Mouse (Mus musculus) neutrophil, adult 83 days (primary cell): ENCODE results near the gene Eps8l2. TPM values are rescaled to one million over a fixed set of nuclear protein-coding genes. Genes with fewer than 3 reads are reported as not detected.

ENCODE experiments used
- total RNA-seq, 2 experiments: library from RNA; stranded (reverse); gene quantifications; one replicate each; pipeline ENCODE4 v1.2.4; 2023

The Eps8l2 gene
- total RNA-seq = under 1 TPM; 0.26 to 0.60 TPM

GRCm38 (mm10) chr7:141338576-141339131 lies at the start of gene Eps8l2:
TSS of gene Eps8l2 (plus strand) at chr7:141338880.

GRCm38 (mm10) chr7:141291921-141292582 lies 46.6 kb upstream of the Eps8l2 start, which contains the start of gene Drd4:
TSS of gene Drd4 (plus strand) at chr7:141292006.

GRCm38 (mm10) chr7:141327469-141328372 lies 11.0 kb upstream of the Eps8l2 start, which contains the start of the genes Deaf1 and Tmem80:
TSS of gene Deaf1 (minus strand) at chr7:141327690.
TSS of gene Tmem80 (plus strand) at chr7:141327739.

GRCm38 (mm10) chr7:141391625-141392551 lies 53.2 kb downstream of the Eps8l2 start, which contains the start of gene Taldo1:
TSS of gene Taldo1 (plus strand) at chr7:141392199.

Other genes with a start within 250 kb of the Eps8l2 start
- 1 to 10 TPM; 5.3 to 6.2 TPM for gene Sigirr, start 238.3 kb upstream of the Eps8l2 start, total RNA-seq
- gene Ano9, start 221.1 kb upstream of the Eps8l2 start, total RNA-seq = not detected
- gene Ptdss2, start 216.5 kb upstream of the Eps8l2 start, total RNA-seq = 10 to 100 TPM; 20.7 to 23.3 TPM
- gene Rnh1, start 166.0 kb upstream of the Eps8l2 start, total RNA-seq = 10 to 100 TPM; 83.3 to 88.8 TPM
- gene Hras, start 144.9 kb upstream of the Eps8l2 start, total RNA-seq = 10 to 100 TPM; 25.7 to 32.3 TPM
- gene Lrrc56, start 144.7 kb upstream of the Eps8l2 start, total RNA-seq = 1 to 10 TPM; 3.9 to 6.0 TPM
- not detected for gene Lmntd2, start 124.8 kb upstream of the Eps8l2 start, total RNA-seq
- 1 to 10 TPM; 4.7 to 7.6 TPM for gene Rassf7, start 123.0 kb upstream of the Eps8l2 start, total RNA-seq
- 10 to 100 TPM; 70.9 to 73.3 TPM for gene Phrf1, start 110.1 kb upstream of the Eps8l2 start, total RNA-seq
- 10 to 100 TPM; 36.2 to 42.0 TPM for gene Irf7, start 72.4 kb upstream of the Eps8l2 start, total RNA-seq
- gene Cdhr5, start 62.1 kb upstream of the Eps8l2 start, total RNA-seq = not detected
- gene Sct, start 59.7 kb upstream of the Eps8l2 start, total RNA-seq = not detected
- gene Drd4, start 46.9 kb upstream of the Eps8l2 start, total RNA-seq = not detected
- gene Deaf1, start 11.2 kb upstream of the Eps8l2 start, total RNA-seq = 10 to 100 TPM; 24.3 to 35.7 TPM
- 10 to 100 TPM in 1 of 2 experiments, 1 to 10 TPM in 1; 8.5 to 11.1 TPM for gene Tmem80, start 11.1 kb upstream of the Eps8l2 start, total RNA-seq
- gene Taldo1, start 53.3 kb downstream of the Eps8l2 start, total RNA-seq = 100 to 1,000 TPM; 644 to 676 TPM
- gene Gatd1, start 75.3 kb downstream of the Eps8l2 start, total RNA-seq = 10 to 100 TPM; 20.7 to 21.1 TPM
- gene Cend1, start 90.6 kb downstream of the Eps8l2 start, total RNA-seq = not detected
- gene Slc25a22, start 99.0 kb downstream of the Eps8l2 start, total RNA-seq = 10 to 100 TPM; 13.1 to 17.9 TPM
- 10 to 100 TPM; 14.4 to 16.1 TPM for gene Pidd1, start 105.1 kb downstream of the Eps8l2 start, total RNA-seq
- 100 to 1,000 TPM; 767 to 918 TPM for gene Rplp2, start 108.5 kb downstream of the Eps8l2 start, total RNA-seq
- 10 to 100 TPM; 73.0 to 87.7 TPM for gene Pnpla2, start 116.3 kb downstream of the Eps8l2 start, total RNA-seq
- 1 to 10 TPM; 3.7 to 8.1 TPM for gene Cracr2b, start 122.2 kb downstream of the Eps8l2 start, total RNA-seq
- gene Cd151, start 128.5 kb downstream of the Eps8l2 start, total RNA-seq = 10 to 100 TPM; 11.9 to 15.1 TPM
- 10 to 100 TPM; 12.5 to 14.0 TPM for gene Polr2l, start 136.3 kb downstream of the Eps8l2 start, total RNA-seq
- gene Tspan4, start 136.4 kb downstream of the Eps8l2 start, total RNA-seq = 1 to 10 TPM; 3.2 TPM
- gene Chid1, start 201.0 kb downstream of the Eps8l2 start, total RNA-seq = 10 to 100 TPM; 20.7 to 21.3 TPM
- gene Ap2a2, start 223.3 kb downstream of the Eps8l2 start, total RNA-seq = 10 to 100 TPM; 95.5 to 97.7 TPM